Mouse (Mus musculus) c-Kit-positive CD71-negative TER-119-negative erythroid progenitor cells, embryonic 14.5 days (primary cell): Measurements from ENCODE around the gene Irf6.
A peak's percentile ranks its signal among the peaks of the same experiment; 100 is the strongest.

Source experiments
- DNase-seq: peaks from one replicate; pipeline ENCODE4 v3.0.0-alpha.2; 2013; ENCODE audit warnings: low read depth

Gene Irf6

GRCm38 (mm10) chr1:193200640-193201382, 47.9 kb downstream of the Irf6 start:
- no peak for DNase-seq

GRCm38 (mm10) chr1:193201383-193201778, 48.5 kb downstream of the Irf6 start, which contains the start of gene Traf3ip3:
TSS of gene Traf3ip3 (minus strand) at chr1:193201703.
- DNase-seq: peak; percentile 69

- DNase-seq: no peak
Observed at GRCm38 (mm10) chr1:193203821-193204220, 50.9 kb downstream of the Irf6 start.

- DNase-seq: no peak
Observed at GRCm38 (mm10) chr1:193205431-193205830, 52.5 kb downstream of the Irf6 start.

- no peak for DNase-seq
Observed at GRCm38 (mm10) chr1:193207503-193207902, 54.6 kb downstream of the Irf6 start, which contains the start of gene Lamb3. TSS of gene Lamb3 (plus strand) at chr1:193207699.

GRCm38 (mm10) chr1:193208178-193208577, 55.3 kb downstream of the Irf6 start:
- no peak for DNase-seq

GRCm38 (mm10) chr1:193211371-193211770, 58.5 kb downstream of the Irf6 start:
- DNase-seq: no peak

GRCm38 (mm10) chr1:193214053-193214452, 61.1 kb downstream of the Irf6 start:
- no peak for DNase-seq

GRCm38 (mm10) chr1:193216000-193216399, 63.1 kb downstream of the Irf6 start:
- DNase-seq: no peak

- no peak for DNase-seq
Observed at GRCm38 (mm10) chr1:193220408-193220807, 67.5 kb downstream of the Irf6 start.
